Mouse (Mus musculus) CH12.LX (cell line): ENCODE measurements at regions not wholly inside any gene's neighbourhood (a gene's known extent, or its start where the extent isn't known, plus 50 kb on each side); places are given as distances from the start of the nearest gene placed in this dataset.

ENCODE experiments used
- CTCF ChIP-seq, 2 experiments: IDR thresholded peaks in 1 of 2; conservative IDR thresholded peaks in 1 of 2; 2 replicates each; pipeline ENCODE4 v1.5.1; 2011 to 2012; ENCODE audit warnings: low read depth in 2 of 2, low read length in 2 of 2, improper control_type of control experiment in 1 of 2, inconsistent platforms in 1 of 2, mild to moderate bottlenecking in 1 of 2, moderate library complexity in 1 of 2
- E2F4 ChIP-seq: IDR thresholded peaks from 2 replicates; pipeline ENCODE4 v1.6.1; 2011; ENCODE audit warnings: low read depth, low read length, improper control_type of control experiment; ENCODE audit not compliant: insufficient replicate concordance
- HCFC1 ChIP-seq: IDR thresholded peaks from 2 replicates; pipeline ENCODE4 v1.6.1; 2012; ENCODE audit warnings: low read depth, mild to moderate bottlenecking, inconsistent platforms, low read length, improper control_type of control experiment
- MAFK ChIP-seq: IDR thresholded peaks from 2 replicates; pipeline ENCODE4 v1.6.1; 2011; ENCODE audit warnings: low read length, improper control_type of control experiment; ENCODE audit not compliant: insufficient replicate concordance
- MAX ChIP-seq: IDR thresholded peaks from 2 replicates; pipeline ENCODE4 v1.6.1; 2011; ENCODE audit warnings: low read length, improper control_type of control experiment
- MEF2A ChIP-seq: IDR thresholded peaks from 2 replicates; pipeline ENCODE4 v1.6.1; 2014; ENCODE audit warnings: low read depth, mild to moderate bottlenecking, inconsistent platforms, low read length, improper control_type of control experiment, borderline replicate concordance
- MXI1 ChIP-seq: IDR thresholded peaks from 2 replicates; pipeline ENCODE4 v1.6.1; 2011; ENCODE audit warnings: mild to moderate bottlenecking, low read depth, low read length, improper control_type of control experiment
- MYC ChIP-seq: IDR thresholded peaks from 2 replicates; pipeline ENCODE4 v1.6.1; 2011; ENCODE audit warnings: low read depth, mild to moderate bottlenecking, improper control_type of control experiment, low read length
- NELFE ChIP-seq: IDR thresholded peaks from 2 replicates; pipeline ENCODE4 v1.6.1; 2011; ENCODE audit warnings: low read depth, low read length, improper control_type of control experiment
- NRF1 ChIP-seq: IDR thresholded peaks from 2 replicates; pipeline ENCODE4 v1.6.1; 2014; ENCODE audit warnings: low read depth, mild to moderate bottlenecking, inconsistent platforms, low read length, improper control_type of control experiment, moderate library complexity
- POLR2A ChIP-seq: IDR thresholded peaks from 2 replicates; pipeline ENCODE4 v1.6.1; 2011; ENCODE audit warnings: low read depth, mild to moderate bottlenecking, improper control_type of control experiment, low read length
- USF1 ChIP-seq: IDR thresholded peaks from 2 replicates; pipeline ENCODE4 v1.6.1; 2014; ENCODE audit warnings: low read depth, mild to moderate bottlenecking, inconsistent platforms, low read length, improper control_type of control experiment
- ZC3H11A ChIP-seq: IDR thresholded peaks from 2 replicates; pipeline ENCODE4 v1.6.1; 2012; ENCODE audit warnings: low read depth, mild to moderate bottlenecking, inconsistent platforms, low read length, improper control_type of control experiment
- ZKSCAN1 ChIP-seq: IDR thresholded peaks from 2 replicates; pipeline ENCODE4 v1.6.1; 2012; ENCODE audit warnings: low read depth, inconsistent platforms, low read length, improper control_type of control experiment, borderline replicate concordance

DNA sequence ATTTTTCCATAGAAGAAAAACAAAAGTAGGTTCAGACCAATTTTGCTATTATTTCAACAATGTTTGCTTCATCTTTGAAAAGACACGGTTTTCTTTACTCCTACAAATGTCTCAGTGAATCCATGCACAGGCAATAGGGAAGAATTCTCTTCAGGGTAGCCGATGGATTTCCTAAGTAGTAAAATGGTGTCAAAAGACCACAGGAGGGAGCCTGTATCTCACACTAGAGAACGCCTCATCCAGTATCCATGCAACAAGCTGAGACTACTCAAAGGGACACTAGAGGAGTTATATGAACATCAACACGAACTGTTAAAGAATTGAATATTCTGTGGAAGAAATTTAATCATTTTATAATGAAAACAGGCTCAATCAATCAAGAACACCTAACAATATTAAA is 174.8 kb upstream of the Tacr3 start:
- no peak for TF ChIP-seq HCFC1
- TF ChIP-seq MYC, result no peak
- TF ChIP-seq CTCF (conservative IDR thresholded peaks at IDR 0.05 in 1 of 2, IDR thresholded peaks at IDR 0.05 in 1 of 2; ENCODE audit: low read depth in 2 of 2, low read length in 2 of 2), result peak in 1 of 2 experiments; percentile 71; a peak in 2 of 4 replicates
- no peak for TF ChIP-seq MXI1
- no peak for TF ChIP-seq NELFE
- TF ChIP-seq POLR2A, result no peak
- no peak for TF ChIP-seq MEF2A
- TF ChIP-seq ZC3H11A, result no peak
- TF ChIP-seq NRF1, result no peak
- TF ChIP-seq MAX, result no peak
- TF ChIP-seq USF1, result no peak
- no peak for TF ChIP-seq MAFK
- no peak for TF ChIP-seq ZKSCAN1
- TF ChIP-seq E2F4, result no peak
